Mouse (Mus musculus) limb, embryonic 14.5 days (tissue): ENCODE measurements around the gene Dars2. TPM values are rescaled to one million over a fixed set of nuclear protein-coding genes. Genes with fewer than 3 reads are reported as not detected.

Experiments used
- ATAC-seq: fragments of 200-750 bp; cut with Nextera tagmentation; 2 replicates; pipeline ENCODE4 v1.8.0; 2017; ENCODE audit warnings: low read depth, moderate number of reproducible peaks, moderate TSS enrichment; ENCODE audit not compliant: low FRiP score
- DNase-seq: peaks from one replicate; pipeline ENCODE4 v3.0.0-alpha.2; 2015; ENCODE audit warnings: low spot score
- H3K27ac ChIP-seq: fragments of 300-500 bp; sonication (generic); replicated peaks from 2 replicates; pipeline ENCODE4 v1.5.1; 2014; ENCODE audit warnings: low read depth, mild to moderate bottlenecking, low read length, moderate library complexity, mixed read lengths
- H3K27me3 ChIP-seq: fragments of 300-500 bp; sonication (generic); 2 replicates; pipeline ENCODE4 v1.6.1; 2014; ENCODE audit warnings: low read length, mixed read lengths; ENCODE audit not compliant: control insufficient read depth, insufficient read depth
- H3K36me3 ChIP-seq: fragments of 300-500 bp; sonication (generic); 2 replicates; pipeline ENCODE4 v1.6.1; 2014; ENCODE audit warnings: mild to moderate bottlenecking, low read length, moderate library complexity, mixed read lengths; ENCODE audit not compliant: control insufficient read depth, insufficient read depth
- H3K4me1 ChIP-seq: fragments of 300-500 bp; sonication (generic); 2 replicates; pipeline ENCODE4 v1.6.1; 2014; ENCODE audit warnings: antibody characterized with exemption, low read length, mixed read lengths; ENCODE audit not compliant: control insufficient read depth, insufficient read depth
- H3K4me2 ChIP-seq: fragments of 300-500 bp; sonication (generic); replicated peaks from 2 replicates; pipeline ENCODE4 v1.6.1; 2014; ENCODE audit warnings: low read depth, mild to moderate bottlenecking, low read length, moderate library complexity; ENCODE audit not compliant: severe bottlenecking
- H3K4me3 ChIP-seq: fragments of 300-500 bp; sonication (generic); replicated peaks from 2 replicates; pipeline ENCODE4 v1.5.1; 2014; ENCODE audit warnings: low read length
- H3K9ac ChIP-seq: fragments of 300-500 bp; sonication (generic); 2 replicates; pipeline ENCODE4 v1.6.1; 2014; ENCODE audit warnings: mild to moderate bottlenecking, low read depth, low read length, moderate library complexity; ENCODE audit not compliant: severe bottlenecking
- H3K9me3 ChIP-seq: fragments of 300-500 bp; sonication (generic); 2 replicates; pipeline ENCODE4 v1.6.1; 2016; ENCODE audit warnings: low read length; ENCODE audit not compliant: control insufficient read depth
- POLR2A ChIP-seq: fragments of 200-500 bp; IDR thresholded peaks from 2 replicates; pipeline ENCODE4 v1.8.0; 2012; ENCODE audit warnings: inconsistent platforms, mild to moderate bottlenecking, moderate library complexity, borderline replicate concordance; ENCODE audit not compliant: insufficient read depth, insufficient read length; ENCODE audit errors: extremely low read depth
- WGBS: fragments of 180-500 bp; shearing (Covaris S2); extraction: QIAGEN DNeasy Blood & Tissue Kit; methylation state at CpG from one replicate; pipeline ENCODE4 v1.1.7; 2014; 5-methylcytosine and 5-hydroxymethylcytosine counted together
- polyA plus RNA-seq, 2 experiments: library from polyadenylated mRNA; depleted of rRNA in 1 of 2; stranded (reverse) in 1 of 2; unstranded in 1 of 2; fragments of >200 nt; fragmentation: Nextera tagmentation in 1 of 2; extraction: Ambion mirVana in 1 of 2; gene quantifications; 2 replicates each; pipeline versions ENCODE4 v1.2.1 to v1.2.3; 2012 to 2014

Dars2 gene
- polyA plus RNA-seq, 2 experiments, result 19.7 to 23.8 TPM

DNA sequence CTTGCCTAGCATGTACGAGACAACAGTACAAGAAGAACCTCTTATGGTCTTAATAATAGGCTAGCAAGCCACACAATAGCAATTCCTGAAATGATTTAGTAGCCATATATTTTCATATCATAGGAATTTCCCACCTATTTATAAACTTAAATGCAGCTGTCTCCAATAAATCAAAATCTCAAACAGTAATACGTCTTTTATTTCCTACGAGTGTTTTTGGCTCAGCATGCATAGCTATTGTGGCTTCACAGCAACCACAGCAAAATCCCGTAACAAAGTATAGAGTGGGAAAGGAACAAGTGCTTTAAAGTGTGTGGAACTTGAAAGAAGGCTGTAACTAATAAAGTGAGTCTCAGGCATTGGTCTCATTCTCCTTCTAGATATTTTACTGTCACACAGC, 60.0 kb downstream of the Dars2 start:
- Histone ChIP-seq H3K36me3 (peaks cover 17% of the 10 kb centered on the region), H3K4me2 (no peak overlapping the region), H3K9ac (no peak overlapping the region), H3K27me3 (no peaks in the 10 kb centered on the region), H3K9me3 (no peaks in the 10 kb centered on the region), H3K4me3 (no peak overlapping the region), H3K4me1 (0 out of 2 replicates have a peak, but pooled peaks cover 6% of the 10 kb centered on the region), H3K27ac (no peak overlapping the region)
- 54% methylated on average over 4 of the region's 4 CpGs for WGBS
- ATAC-seq (peak; percentile 60; the same call in 1 of the 2 replicates), DNase-seq (peak; percentile 29)
- no peak for TF ChIP-seq POLR2A

DNA sequence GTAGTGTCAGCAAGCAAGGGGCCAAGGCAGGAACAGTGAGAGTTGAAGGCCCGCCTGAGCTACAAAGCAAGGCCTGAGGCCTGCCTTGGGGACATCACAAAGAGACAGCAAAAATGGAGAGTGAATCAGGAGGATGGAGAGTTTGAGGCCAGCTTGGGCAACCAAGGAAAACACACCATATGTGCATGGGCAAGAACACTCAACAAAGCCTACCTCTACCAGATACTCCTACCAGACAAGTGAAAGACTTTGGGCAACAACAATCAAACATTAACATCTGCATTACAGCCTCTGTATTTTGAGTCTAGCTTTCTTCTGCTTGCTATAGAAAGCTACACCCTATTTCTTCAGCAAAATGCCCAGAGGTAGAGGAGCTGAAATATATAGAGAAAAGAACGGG, 62.4 kb downstream of the Dars2 start:
- no peak for TF ChIP-seq POLR2A

DNA sequence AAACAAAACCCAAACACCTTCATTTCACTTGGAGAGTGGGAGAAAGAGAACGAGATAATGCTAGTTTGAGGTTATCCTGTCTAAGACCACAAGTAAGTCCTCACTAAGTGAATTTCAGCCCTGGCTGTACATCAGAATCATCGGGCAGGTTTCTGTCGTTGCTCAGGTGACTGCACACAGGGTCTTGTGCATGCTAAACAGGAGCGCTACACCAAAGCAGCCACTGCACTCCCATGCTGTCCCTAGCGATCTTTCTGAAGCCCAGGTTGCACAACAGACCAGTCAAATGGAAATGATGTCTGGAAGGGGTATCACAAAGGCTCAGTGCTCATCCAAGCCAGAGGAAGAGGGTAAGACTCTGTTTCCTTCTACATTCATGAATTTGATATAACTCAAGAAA, 64.0 kb downstream of the Dars2 start:
- DNase-seq (no peak), ATAC-seq (no peak)
- Histone ChIP-seq H3K9me3 (no peaks in the 10 kb centered on the region), H3K27ac (no peak overlapping the region), H3K4me1 (0 out of 2 replicates have a peak, but pooled peaks cover 6% of the 10 kb centered on the region), H3K27me3 (no peaks in the 10 kb centered on the region), H3K4me3 (no peak overlapping the region), H3K4me2 (no peak overlapping the region), H3K9ac (no peak overlapping the region), H3K36me3 (peaks cover 7% of the 10 kb centered on the region; the same call in 1 of the 2 replicates)
- TF ChIP-seq POLR2A, result no peak
- 82% methylated on average over 5 of the region's 5 CpGs for WGBS

More for the DNA sequence above, 62.4 kb downstream of the Dars2 start:
- 94% methylated on average over 2 of the region's 2 CpGs for WGBS
- H3K27me3 ChIP-seq, result no peaks in the 10 kb centered on the region
- no peak for DNase-seq
- H3K4me2 ChIP-seq, result no peak overlapping the region
- H3K4me1 ChIP-seq, result 0 out of 2 replicates have a peak, but pooled peaks cover 6% of the 10 kb centered on the region
- peaks cover 17% of the 10 kb centered on the region for H3K36me3 ChIP-seq
- ATAC-seq, result no peak
- no peak overlapping the region for H3K27ac ChIP-seq
- H3K4me3 ChIP-seq, result no peak overlapping the region
- H3K9ac ChIP-seq, result no peak overlapping the region
- no peaks in the 10 kb centered on the region for H3K9me3 ChIP-seq

DNA sequence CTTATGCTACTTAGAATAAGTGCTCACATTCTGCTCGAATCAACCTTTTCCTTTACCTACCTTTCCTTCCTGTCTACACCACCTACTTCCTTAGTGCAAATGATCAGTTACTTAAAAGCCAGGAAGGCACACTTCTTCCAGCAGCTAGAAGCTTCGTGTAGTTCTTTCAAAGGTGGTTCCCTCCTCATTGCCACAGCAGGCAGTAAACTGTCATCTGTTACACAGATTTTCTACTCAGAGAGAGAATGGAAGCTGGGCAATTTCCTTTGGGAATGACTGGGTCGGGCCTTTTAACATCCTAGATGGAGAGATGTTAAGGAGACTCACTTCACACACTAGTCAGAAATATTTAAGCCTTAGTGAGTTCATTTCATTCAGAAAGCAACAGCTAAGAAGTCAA, 64.9 kb downstream of the Dars2 start:
- no peak overlapping the region for H3K27ac ChIP-seq
- H3K9me3 ChIP-seq, result no peaks in the 10 kb centered on the region
- WGBS, result 46% methylated on average over 3 of the region's 3 CpGs
- H3K4me2 ChIP-seq, result no peak overlapping the region
- H3K4me3 ChIP-seq, result no peak overlapping the region
- TF ChIP-seq POLR2A, result no peak
- no peaks in the 10 kb centered on the region for H3K27me3 ChIP-seq
- H3K36me3 ChIP-seq, result peaks cover 5% of the 10 kb centered on the region; the same call in 1 of the 2 replicates
- DNase-seq (no peak), ATAC-seq (no peak)
- H3K4me1 ChIP-seq, result 0 out of 2 replicates have a peak, but pooled peaks cover 3% of the 10 kb centered on the region
- no peak overlapping the region for H3K9ac ChIP-seq

DNA sequence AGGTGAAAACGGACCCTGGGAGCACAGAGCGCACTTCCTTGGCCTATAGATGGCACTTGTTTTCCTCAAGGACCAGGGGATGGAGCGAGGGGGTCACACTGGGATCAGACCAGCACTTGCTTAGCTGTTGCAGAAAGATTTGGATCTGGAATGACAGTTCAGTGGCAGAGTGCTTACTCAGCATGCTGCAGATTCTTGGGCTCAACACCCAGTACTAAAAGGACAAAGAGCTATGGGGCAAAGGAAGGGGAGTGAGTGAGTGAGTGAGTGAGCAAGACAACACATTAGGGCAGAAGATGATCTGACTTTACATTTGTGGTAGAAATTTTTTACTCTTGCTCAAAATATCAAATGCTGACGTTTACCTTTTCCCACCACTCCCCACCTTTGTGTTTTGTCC, 65.5 kb downstream of the Dars2 start:
- 65% methylated on average over 4 of the region's 4 CpGs for WGBS
- TF ChIP-seq POLR2A, result no peak
- no peak for DNase-seq

More for the DNA sequence above, 65.5 kb downstream of the Dars2 start:
- no peak for ATAC-seq
- Histone ChIP-seq H3K36me3 (peaks cover 5% of the 10 kb centered on the region; the same call in 1 of the 2 replicates), H3K4me2 (no peak overlapping the region), H3K27me3 (no peaks in the 10 kb centered on the region), H3K4me3 (no peak overlapping the region), H3K27ac (no peak overlapping the region), H3K9me3 (no peaks in the 10 kb centered on the region), H3K4me1 (no peaks in the 10 kb centered on the region), H3K9ac (no peak overlapping the region)
